Mouse (Mus musculus): ENCODE data around the gene Fli1.

GRCm38 (mm10) chr9:32494891-32495642 is 47.6 kb downstream of the Fli1 start:
- no peak for TF ChIP-seq TCF12 (IDR thresholded peaks at IDR 0.05; ENCODE audit: insufficient read depth, poor library complexity, severe bottlenecking)
- no peak for TF ChIP-seq E2F4 (IDR thresholded peaks at IDR 0.05; ENCODE audit: insufficient read depth)
- TF ChIP-seq POLR2A (IDR thresholded peaks at IDR 0.05; ENCODE audit: insufficient read length, low read depth): no peak
- no peak for TF ChIP-seq TCF3 (IDR thresholded peaks at IDR 0.05; ENCODE audit: insufficient read length, low read depth)
- TF ChIP-seq MAX (IDR thresholded peaks at IDR 0.05; ENCODE audit: low read depth): no peak
- no peak for TF ChIP-seq MYOG (IDR thresholded peaks at IDR 0.05; ENCODE audit: control insufficient read depth in 1 of 3, insufficient read depth in 1 of 3, insufficient read length in 2 of 3, low read depth in 2 of 3)

Data from myocyte (in vitro differentiated cells).